Mouse (Mus musculus): ENCODE data around the gene Fxyd5. TPM values are rescaled to one million over a fixed set of nuclear protein-coding genes. Genes with fewer than 3 reads are reported as not detected.

The Fxyd5 gene
- total and polyA plus RNA-seq, 2 experiments: 3.6 to 7.8 TPM

GRCm38 (mm10) chr7:31072326-31072725, 30.0 kb upstream of the Fxyd5 start:
- no peaks in the 10 kb centered on the region for H3K36me3 ChIP-seq (ENCODE audit: control insufficient read depth, insufficient read depth, low read length)
- H3K9ac ChIP-seq (ENCODE audit: low read depth, low read length): no peak overlapping the region
- H3K27ac ChIP-seq (replicated peaks; ENCODE audit: insufficient read depth, low read depth, low read length): no peak overlapping the region
- no peaks in the 10 kb centered on the region for H3K27me3 ChIP-seq (ENCODE audit: control insufficient read depth, insufficient read depth, low read length)
- no peak overlapping the region for H3K4me3 ChIP-seq (ENCODE audit: insufficient read depth, low read depth, low read length)
- no peak for DNase-seq (ENCODE audit: extremely low read depth, low read depth, low spot score)
- H3K79me2 ChIP-seq (ENCODE audit: control insufficient read depth, insufficient read depth, low read length): no peaks in the 10 kb centered on the region
- TF ChIP-seq POLR2A (IDR thresholded peaks at IDR 0.05; ENCODE audit: extremely low read depth, insufficient read depth, low read length) (no peak), CTCF (IDR thresholded peaks at IDR 0.05; ENCODE audit: low read depth, low read length) (no peak)
- H3K4me1 ChIP-seq (ENCODE audit: control insufficient read depth, insufficient read depth, low read length): no peaks in the 10 kb centered on the region
- WGBS: 79% methylated on average over 9 of the region's 9 CpGs

- Histone ChIP-seq H3K79me2 (ENCODE audit: control insufficient read depth, insufficient read depth, low read length) (no peaks in the 10 kb centered on the region), H3K27me3 (ENCODE audit: control insufficient read depth, insufficient read depth, low read length) (no peaks in the 10 kb centered on the region), H3K27ac (replicated peaks; ENCODE audit: insufficient read depth, low read depth, low read length) (no peak overlapping the region), H3K4me3 (ENCODE audit: insufficient read depth, low read depth, low read length) (no peak overlapping the region), H3K9ac (ENCODE audit: low read depth, low read length) (no peak overlapping the region), H3K4me1 (ENCODE audit: control insufficient read depth, insufficient read depth, low read length) (no peaks in the 10 kb centered on the region), H3K36me3 (ENCODE audit: control insufficient read depth, insufficient read depth, low read length) (no peaks in the 10 kb centered on the region)
- TF ChIP-seq POLR2A (IDR thresholded peaks at IDR 0.05; ENCODE audit: extremely low read depth, insufficient read depth, low read length) (no peak), CTCF (IDR thresholded peaks at IDR 0.05; ENCODE audit: low read depth, low read length) (no peak)
- DNase-seq (ENCODE audit: extremely low read depth, low read depth, low spot score): no peak
- WGBS: 89% methylated on average over 6 of the region's 6 CpGs
Observed at GRCm38 (mm10) chr7:31070324-31070723, 28.0 kb upstream of the Fxyd5 start.

DNA sequence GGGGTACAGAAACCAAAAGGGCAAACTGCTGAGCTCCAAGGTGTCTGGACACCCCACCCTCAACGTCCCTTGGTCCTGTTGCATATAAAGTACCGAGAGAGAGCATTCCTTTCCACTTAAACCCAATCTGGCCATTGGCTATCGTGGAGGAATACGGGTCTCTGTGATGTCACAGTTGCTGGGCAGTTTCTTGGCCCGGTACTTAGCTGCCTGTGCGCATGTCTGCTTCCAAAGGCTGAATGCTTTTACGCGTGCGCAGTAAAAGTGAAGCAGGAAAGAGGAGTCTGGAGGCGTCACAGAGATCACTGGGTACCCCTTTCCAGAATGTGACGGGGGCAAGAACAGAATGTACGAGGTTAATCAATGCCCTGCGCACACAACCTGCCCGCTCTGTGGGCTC, 27.2 kb upstream of the Fxyd5 start:
- no peaks in the 10 kb centered on the region for H3K79me2 ChIP-seq (ENCODE audit: control insufficient read depth, insufficient read depth, low read length)
- no peak overlapping the region for H3K27ac ChIP-seq (replicated peaks; ENCODE audit: insufficient read depth, low read depth, low read length)
- DNase-seq (ENCODE audit: extremely low read depth, low read depth, low spot score): no peak
- no peaks in the 10 kb centered on the region for H3K4me1 ChIP-seq (ENCODE audit: control insufficient read depth, insufficient read depth, low read length)
- H3K9ac ChIP-seq (ENCODE audit: low read depth, low read length): no peak overlapping the region
- 90% methylated on average over 14 of the region's 14 CpGs for WGBS
- no peaks in the 10 kb centered on the region for H3K36me3 ChIP-seq (ENCODE audit: control insufficient read depth, insufficient read depth, low read length)
- TF ChIP-seq POLR2A (IDR thresholded peaks at IDR 0.05; ENCODE audit: extremely low read depth, insufficient read depth, low read length) (no peak), CTCF (IDR thresholded peaks at IDR 0.05; ENCODE audit: low read depth, low read length) (no peak)
- no peak overlapping the region for H3K4me3 ChIP-seq (ENCODE audit: insufficient read depth, low read depth, low read length)
- H3K27me3 ChIP-seq (ENCODE audit: control insufficient read depth, insufficient read depth, low read length): no peaks in the 10 kb centered on the region

GRCm38 (mm10) chr7:31067836-31068235, 25.6 kb upstream of the Fxyd5 start:
- no peak for DNase-seq (ENCODE audit: extremely low read depth, low read depth, low spot score)
- Histone ChIP-seq H3K27ac (replicated peaks; ENCODE audit: insufficient read depth, low read depth, low read length) (no peak overlapping the region), H3K4me3 (ENCODE audit: insufficient read depth, low read depth, low read length) (no peak overlapping the region), H3K79me2 (ENCODE audit: control insufficient read depth, insufficient read depth, low read length) (no peaks in the 10 kb centered on the region), H3K27me3 (ENCODE audit: control insufficient read depth, insufficient read depth, low read length) (no peaks in the 10 kb centered on the region), H3K4me1 (ENCODE audit: control insufficient read depth, insufficient read depth, low read length) (no peaks in the 10 kb centered on the region), H3K36me3 (ENCODE audit: control insufficient read depth, insufficient read depth, low read length) (no peaks in the 10 kb centered on the region), H3K9ac (ENCODE audit: low read depth, low read length) (no peak overlapping the region)
- 54% methylated on average over 5 of the region's 5 CpGs for WGBS
- TF ChIP-seq CTCF (IDR thresholded peaks at IDR 0.05; ENCODE audit: low read depth, low read length) (no peak), POLR2A (IDR thresholded peaks at IDR 0.05; ENCODE audit: extremely low read depth, insufficient read depth, low read length) (no peak)

DNA sequence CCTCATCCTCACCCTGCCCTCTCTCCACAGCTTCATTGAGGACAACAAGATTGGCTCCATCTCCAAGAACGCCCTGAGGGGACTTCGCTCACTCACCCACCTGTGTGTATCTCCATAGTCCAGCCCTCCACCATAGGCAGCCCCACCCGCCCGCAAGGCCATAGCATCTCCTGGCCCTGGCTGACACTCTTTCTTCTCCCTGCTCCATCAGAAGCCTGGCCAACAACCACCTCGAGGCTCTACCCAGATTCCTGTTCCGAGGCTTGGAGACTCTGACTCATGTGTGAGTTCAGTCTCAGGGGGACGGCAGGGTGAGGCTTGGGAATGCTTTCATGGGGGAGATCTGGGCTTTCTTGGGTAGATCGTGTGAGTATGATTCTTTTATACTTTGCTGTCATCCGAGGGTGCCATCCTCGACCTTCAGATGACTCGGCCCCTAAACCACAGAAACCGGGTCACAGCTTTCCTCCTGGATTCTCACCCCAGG, 20.8 kb upstream of the Fxyd5 start:
- no peak overlapping the region for H3K9ac ChIP-seq (ENCODE audit: low read depth, low read length)
- H3K4me1 ChIP-seq (ENCODE audit: control insufficient read depth, insufficient read depth, low read length): peaks cover 6% of the 10 kb centered on the region
- no peak for TF ChIP-seq POLR2A (IDR thresholded peaks at IDR 0.05; ENCODE audit: extremely low read depth, insufficient read depth, low read length)
- no peaks in the 10 kb centered on the region for H3K36me3 ChIP-seq (ENCODE audit: control insufficient read depth, insufficient read depth, low read length)
- H3K27ac ChIP-seq (replicated peaks; ENCODE audit: insufficient read depth, low read depth, low read length): no peak overlapping the region
- no peak for DNase-seq (ENCODE audit: extremely low read depth, low read depth, low spot score)
- H3K79me2 ChIP-seq (ENCODE audit: control insufficient read depth, insufficient read depth, low read length): no peaks in the 10 kb centered on the region
- H3K27me3 ChIP-seq (ENCODE audit: control insufficient read depth, insufficient read depth, low read length): no peaks in the 10 kb centered on the region
- no peak overlapping the region for H3K4me3 ChIP-seq (ENCODE audit: insufficient read depth, low read depth, low read length)
- WGBS: 85% methylated on average over 12 of the region's 12 CpGs

- no peak for TF ChIP-seq CTCF (IDR thresholded peaks at IDR 0.05; ENCODE audit: low read depth, low read length)
- TF ChIP-seq POLR2A (IDR thresholded peaks at IDR 0.05; ENCODE audit: extremely low read depth, insufficient read depth, low read length): no peak
- no peak overlapping the region for H3K9ac ChIP-seq (ENCODE audit: low read depth, low read length)
- peaks cover 22% of the 10 kb centered on the region for H3K4me1 ChIP-seq (ENCODE audit: control insufficient read depth, insufficient read depth, low read length)
- H3K36me3 ChIP-seq (ENCODE audit: control insufficient read depth, insufficient read depth, low read length): no peaks in the 10 kb centered on the region
- H3K4me3 ChIP-seq (ENCODE audit: insufficient read depth, low read depth, low read length): no peak overlapping the region
- no peaks in the 10 kb centered on the region for H3K79me2 ChIP-seq (ENCODE audit: control insufficient read depth, insufficient read depth, low read length)
- no peak overlapping the region for H3K27ac ChIP-seq (replicated peaks; ENCODE audit: insufficient read depth, low read depth, low read length)
- H3K27me3 ChIP-seq (ENCODE audit: control insufficient read depth, insufficient read depth, low read length): no peaks in the 10 kb centered on the region
- WGBS: 91% methylated on average over 7 of the region's 7 CpGs
- DNase-seq (ENCODE audit: extremely low read depth, low read depth, low spot score): no peak
Observed at GRCm38 (mm10) chr7:31060621-31061010, 18.3 kb upstream of the Fxyd5 start.

Measured in liver, adult 2 months (tissue).